Mouse (Mus musculus) megakaryocyte, embryonic 14.5 days (primary cell): ENCODE data around the gene Scamp4. TPM values are rescaled to one million over a fixed set of nuclear protein-coding genes. Genes with fewer than 3 reads are reported as not detected.
"Not testable (repeated sequence)": the region's sequence is repeated elsewhere in the genome, so short reads cannot be mapped to it uniquely, and the experiment has no call there.

ENCODE experiments used
- H3K27me3 ChIP-seq: replicated peaks from 2 replicates; pipeline ENCODE3; 2012; ENCODE audit warnings: inconsistent platforms
- H3K36me3 ChIP-seq: replicated peaks from 2 replicates; pipeline ENCODE3; 2012; ENCODE audit warnings: low read length, inconsistent platforms, mixed read lengths
- H3K4me1 ChIP-seq: 2 replicates; pipeline ENCODE4 v1.6.1; 2012; ENCODE audit warnings: inconsistent platforms
- H3K4me3 ChIP-seq: replicated peaks from 2 replicates; pipeline ENCODE3; 2012; ENCODE audit warnings: moderate library complexity, mild to moderate bottlenecking, inconsistent platforms
- H3K9me3 ChIP-seq: 2 replicates; pipeline ENCODE4 v1.6.1; 2012; ENCODE audit warnings: inconsistent platforms
- FLI1 ChIP-seq: IDR thresholded peaks from 2 replicates; pipeline ENCODE4 v1.6.1; 2012; ENCODE audit warnings: low read length, inconsistent platforms, mixed read lengths
- GATA1 ChIP-seq: IDR thresholded peaks from 3 replicates; pipeline ENCODE4 v1.6.1; 2012; ENCODE audit warnings: mixed read lengths, low read length, inconsistent platforms, borderline replicate concordance
- polyA plus RNA-seq: library from polyadenylated mRNA; stranded (reverse); fragments of >175 nt; gene quantifications from 2 replicates; pipeline ENCODE4 v1.2.3, GENCODE M21; 2012; ENCODE audit warnings: low replicate concordance; ENCODE audit not compliant: insufficient read depth

Gene Scamp4
- polyA plus RNA-seq, 1 experiment: 31.4 TPM

GRCm38 (mm10) chr10:80646936-80647335, 44.3 kb downstream of the Scamp4 start:
- Histone ChIP-seq H3K4me1 (peaks cover 34% of the 10 kb centered on the region), H3K4me3 (no peak overlapping the region), H3K9me3 (no peaks in the 10 kb centered on the region), H3K36me3 (peaks cover 92% of the 10 kb centered on the region), H3K27me3 (no peaks in the 10 kb centered on the region)
- TF ChIP-seq FLI1 (no peak), GATA1 (no peak)

GRCm38 (mm10) chr10:80649910-80650309, 47.2 kb downstream of the Scamp4 start:
- H3K9me3 ChIP-seq, H3K27me3 ChIP-seq, H3K4me3 ChIP-seq: not testable (repeated sequence)
- H3K4me1 ChIP-seq: peaks cover 57% of the 10 kb centered on the region
- H3K36me3 ChIP-seq: peaks cover 75% of the 10 kb centered on the region

DNA sequence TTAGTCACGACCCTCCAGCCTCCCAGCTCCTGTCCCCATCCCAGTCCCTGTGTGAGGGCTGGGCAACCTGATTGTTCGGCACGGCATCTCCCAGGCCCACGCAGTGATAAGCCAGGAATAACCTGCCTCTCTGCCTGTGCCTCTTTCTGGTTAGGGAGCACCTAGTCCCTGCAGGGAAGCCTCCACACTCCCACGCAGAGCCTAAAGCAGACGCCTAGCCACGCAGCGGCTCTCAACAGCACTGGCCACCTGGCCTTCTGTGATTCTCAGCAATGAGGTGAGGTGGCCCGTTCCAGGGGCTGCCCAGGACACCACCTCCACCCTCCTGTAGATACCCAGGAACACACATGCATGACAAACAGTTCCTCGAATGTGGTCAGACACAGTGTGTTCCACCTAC, 47.7 kb downstream of the Scamp4 start:
- Histone ChIP-seq H3K36me3 (peaks cover 72% of the 10 kb centered on the region), H3K4me3 (no peak overlapping the region), H3K27me3 (no peaks in the 10 kb centered on the region), H3K4me1 (peaks cover 62% of the 10 kb centered on the region), H3K9me3 (no peaks in the 10 kb centered on the region)
- no peak for TF ChIP-seq FLI1
- no peak for TF ChIP-seq GATA1

- H3K9me3 ChIP-seq: no peaks in the 10 kb centered on the region
- H3K27me3 ChIP-seq: no peaks in the 10 kb centered on the region
- TF ChIP-seq GATA1: no peak
- no peak for TF ChIP-seq FLI1
- peak overlapping the region; percentile 50 for H3K4me3 ChIP-seq
- H3K4me1 ChIP-seq: peaks cover 85% of the 10 kb centered on the region
- peaks cover 44% of the 10 kb centered on the region for H3K36me3 ChIP-seq
Measured at GRCm38 (mm10) chr10:80653156-80653720, 50.6 kb downstream of the Scamp4 start.

- Histone ChIP-seq H3K27me3 (no peaks in the 10 kb centered on the region), H3K4me1 (peaks cover 89% of the 10 kb centered on the region), H3K36me3 (peaks cover 31% of the 10 kb centered on the region), H3K9me3 (no peaks in the 10 kb centered on the region), H3K4me3 (peak overlapping the region; percentile 44)
- TF ChIP-seq FLI1 (no peak), GATA1 (no peak)
Measured at GRCm38 (mm10) chr10:80654866-80655265, 52.2 kb downstream of the Scamp4 start.

DNA sequence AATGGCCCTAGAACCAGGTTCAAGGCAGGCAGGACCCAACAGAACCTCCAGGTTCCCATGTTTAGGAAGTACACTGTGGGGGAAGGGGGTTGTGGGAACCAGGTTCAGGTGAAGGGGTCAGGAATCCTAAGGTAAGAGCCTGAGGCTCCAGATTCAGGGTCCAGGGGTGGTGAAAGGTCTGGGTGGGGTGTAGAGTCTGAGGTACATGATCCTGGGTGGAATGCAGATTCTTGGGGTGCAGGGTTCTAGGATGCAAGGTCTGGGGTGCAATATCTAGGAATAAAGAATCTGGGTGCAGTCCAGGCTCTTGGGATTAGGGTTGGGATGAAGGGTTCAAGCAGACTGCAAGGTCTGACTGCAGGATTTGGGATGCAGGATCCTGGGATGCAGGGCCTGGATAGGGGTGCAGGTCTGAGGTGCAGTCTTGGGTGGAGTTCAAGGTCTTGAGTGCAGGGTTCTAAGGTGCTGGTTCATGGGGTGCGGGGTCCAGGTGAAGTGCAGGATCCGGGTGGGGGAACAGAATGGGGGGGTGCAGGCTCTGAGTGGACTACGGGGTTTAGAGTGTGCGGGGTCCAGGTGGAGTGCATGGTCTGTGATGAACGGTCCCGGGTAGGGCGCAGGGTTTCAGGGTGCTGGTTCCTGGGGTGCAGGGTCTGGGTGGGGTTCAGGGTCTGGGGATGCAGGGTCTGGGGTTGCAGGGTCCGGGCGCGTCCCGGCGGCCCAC, 52.9 kb downstream of the Scamp4 start:
- Histone ChIP-seq H3K4me1 (peaks cover 82% of the 10 kb centered on the region), H3K4me3 (peak overlapping the region; percentile 99), H3K9me3 (no peaks in the 10 kb centered on the region)

GRCm38 (mm10) chr10:80656130-80656862, 53.6 kb downstream of the Scamp4 start:
- Histone ChIP-seq H3K27me3 (no peaks in the 10 kb centered on the region), H3K4me1 (peaks cover 81% of the 10 kb centered on the region), H3K36me3 (peaks cover 19% of the 10 kb centered on the region), H3K9me3 (no peaks in the 10 kb centered on the region), H3K4me3 (peak overlapping the region; percentile 99)
- TF ChIP-seq GATA1 (no peak), FLI1 (no peak)

More for the DNA sequence above, 52.9 kb downstream of the Scamp4 start:
- H3K36me3 ChIP-seq: peaks cover 26% of the 10 kb centered on the region
- TF ChIP-seq GATA1: no peak
- no peak for TF ChIP-seq FLI1
- H3K27me3 ChIP-seq: no peaks in the 10 kb centered on the region

DNA sequence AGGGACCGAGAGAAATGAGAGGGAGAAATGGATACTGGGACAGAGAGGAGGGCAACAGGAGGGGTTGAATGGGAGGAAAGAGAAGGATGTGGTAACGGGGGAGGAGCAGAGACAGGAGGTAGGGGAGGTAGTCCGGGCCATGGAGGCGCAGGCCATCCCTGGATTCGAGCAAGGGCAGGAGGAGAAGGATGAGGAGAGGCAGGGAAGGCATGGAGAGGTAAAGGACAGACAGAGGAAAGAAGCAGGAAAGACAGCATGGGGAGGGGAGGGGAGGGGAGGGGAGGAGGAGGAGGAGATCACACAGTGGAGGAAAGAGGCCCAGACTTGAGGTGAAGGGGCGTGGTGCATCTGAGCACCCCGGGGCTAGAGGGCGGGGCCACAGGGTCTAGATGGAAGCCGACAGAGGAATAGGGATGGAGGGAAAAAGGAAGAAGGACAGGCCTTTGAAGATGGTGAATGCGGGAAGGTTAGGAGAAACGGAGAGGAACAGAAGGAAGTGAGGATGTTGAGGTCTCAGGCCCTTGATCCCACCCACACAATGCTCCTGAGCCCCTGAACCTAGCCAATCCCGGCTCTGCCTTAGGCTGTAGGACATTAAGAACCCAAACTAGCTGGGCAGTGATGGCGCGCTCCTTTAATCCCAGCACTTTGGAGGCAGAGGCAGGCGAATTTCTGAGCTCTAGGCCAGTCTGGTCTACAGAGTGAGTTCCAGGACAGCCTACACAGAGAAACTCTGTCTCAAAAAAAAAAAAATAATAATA, 54.4 kb downstream of the Scamp4 start, which contains the start of gene Btbd2:
Gene Btbd2, minus strand, starts transcription at position 209 of the 761 bp plus-strand sequence.
- Histone ChIP-seq H3K4me3 (peak within 1 kb of the TSS; percentile 99), H3K9me3 (no peaks in the 10 kb centered on the region), H3K27me3 (no peaks in the 10 kb centered on the region), H3K4me1 (peaks cover 79% of the 10 kb centered on the region), H3K36me3 (peaks cover 14% of the 10 kb centered on the region)
- no peak for TF ChIP-seq FLI1
- no peak for TF ChIP-seq GATA1

DNA sequence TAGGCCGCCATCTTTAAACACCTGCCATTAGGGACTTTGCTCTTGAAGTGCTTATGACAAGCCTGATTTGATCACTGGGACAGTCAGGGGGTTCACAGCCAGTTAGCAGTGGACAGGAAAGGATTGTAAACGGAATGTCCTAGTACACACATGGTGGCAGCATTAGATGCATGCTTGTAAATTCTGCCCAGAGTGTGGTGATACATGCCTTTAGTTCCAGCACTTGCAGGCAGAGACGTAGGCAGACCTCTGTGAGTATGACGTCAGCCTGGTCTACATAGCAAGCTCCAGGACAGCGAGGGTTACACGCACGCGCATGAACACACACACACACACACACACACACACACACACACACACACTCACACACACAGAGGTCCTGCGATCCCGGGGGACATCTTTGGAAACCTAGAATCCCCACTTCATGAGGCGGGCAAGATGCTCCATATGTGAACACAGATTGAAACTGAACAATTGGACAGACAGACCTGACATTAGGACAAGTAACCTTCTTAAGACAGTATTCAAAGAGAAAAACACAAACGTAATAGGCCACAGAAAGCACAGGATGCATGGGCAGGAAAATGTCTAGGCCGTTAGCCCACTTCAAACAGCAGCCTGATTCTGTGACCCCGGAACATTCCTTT, 55.6 kb downstream of the Scamp4 start:
- peaks cover 3% of the 10 kb centered on the region for H3K36me3 ChIP-seq
- no peaks in the 10 kb centered on the region for H3K27me3 ChIP-seq
- H3K9me3 ChIP-seq: no peaks in the 10 kb centered on the region
- peaks cover 79% of the 10 kb centered on the region for H3K4me1 ChIP-seq
- peak overlapping the region; percentile 20 for H3K4me3 ChIP-seq
- no peak for TF ChIP-seq FLI1
- no peak for TF ChIP-seq GATA1
